1 mouse cellular context compared by ENCODE assay signal in genomic region chr6:5280576-5281305, GRCm38 (mm10).
TF ChIP-seq lines count a peak whose summit lies in the region.

No protein-coding gene starts in this region.

TF ChIP-seq in CH12.LX, 34 proteins besides CTCF, POLR2A, EP300 and RAD21 (continued from another document):
- peak; percentile 15; the same call in 1 of the 2 replicates for TF ChIP-seq SIN3A (IDR thresholded peaks at IDR 0.05; ENCODE audit: low read length)
- peak; percentile 65; the same call in 1 of the 2 replicates for TF ChIP-seq BHLHE40 (IDR thresholded peaks at IDR 0.05; ENCODE audit: low read depth, low read length)
- TF ChIP-seq TBP (conservative IDR thresholded peaks at IDR 0.05; ENCODE audit: low read depth, low read length) = no peak
- no peak for TF ChIP-seq NRF1 (IDR thresholded peaks at IDR 0.05; ENCODE audit: low read depth, low read length)
- peak; percentile 92 for TF ChIP-seq ETS1 (conservative IDR thresholded peaks at IDR 0.05; ENCODE audit: low read depth, low read length)
- no peak for TF ChIP-seq GABPA (IDR thresholded peaks at IDR 0.05; ENCODE audit: insufficient replicate concordance, low read depth, low read length)
- peak; percentile 43 for TF ChIP-seq USF1 (IDR thresholded peaks at IDR 0.05; ENCODE audit: low read depth, low read length)
- peak; percentile 82 for TF ChIP-seq MEF2A (IDR thresholded peaks at IDR 0.05; ENCODE audit: borderline replicate concordance, low read depth, low read length)
- peak; percentile 25; the same call in 1 of the 2 replicates for TF ChIP-seq MYC (IDR thresholded peaks at IDR 0.05; ENCODE audit: low read depth, low read length)
- TF ChIP-seq SMC3 (IDR thresholded peaks at IDR 0.05; ENCODE audit: low read depth, low read length) = no peak
- TF ChIP-seq TCF12 (IDR thresholded peaks at IDR 0.05; ENCODE audit: low read depth, low read length) = peak; percentile 100
- peak; percentile 48; the same call in 1 of the 2 replicates for TF ChIP-seq JUN (IDR thresholded peaks at IDR 0.05; ENCODE audit: insufficient read depth, low read depth, low read length)
- no peak for TF ChIP-seq JUND (conservative IDR thresholded peaks at IDR 0.05; ENCODE audit: low read depth, low read length)
- TF ChIP-seq IRF4 (IDR thresholded peaks at IDR 0.05; ENCODE audit: low read depth, low read length) = peak; percentile 91
- TF ChIP-seq USF2 (conservative IDR thresholded peaks at IDR 0.05; ENCODE audit: low read depth, low read length) = peak; percentile 60
